Mouse (Mus musculus) thymus, adult 2 months (tissue): ENCODE measurements at regions not wholly inside any gene's neighbourhood (a gene's known extent, or its start where the extent isn't known, plus 50 kb on each side); places are given as distances from the start of the nearest gene placed in this dataset.

ENCODE experiments used
- DNase-seq: peaks from one replicate; pipeline ENCODE4 v3.0.0; 2021
- H3K27ac ChIP-seq: fragments of 200-500 bp; 2 replicates; pipeline ENCODE4 v1.5.1; 2012; ENCODE audit warnings: low read length, control low read depth; ENCODE audit not compliant: control insufficient read depth, insufficient read depth
- H3K27me3 ChIP-seq: fragments of 200-500 bp; 2 replicates; pipeline ENCODE4 v1.6.1; 2012; ENCODE audit warnings: mild to moderate bottlenecking, low read length, moderate library complexity, mixed read lengths; ENCODE audit not compliant: control insufficient read depth, insufficient read depth
- H3K36me3 ChIP-seq: fragments of 200-500 bp; 2 replicates; pipeline ENCODE4 v1.6.1; 2012; ENCODE audit warnings: mild to moderate bottlenecking, low read length, moderate library complexity; ENCODE audit not compliant: control insufficient read depth, insufficient read depth
- H3K4me1 ChIP-seq: fragments of 200-500 bp; replicated peaks from 2 replicates; pipeline ENCODE4 v1.6.1; 2012; ENCODE audit warnings: low read length; ENCODE audit not compliant: control insufficient read depth, insufficient read depth
- H3K4me3 ChIP-seq: fragments of 200-500 bp; 2 replicates; pipeline ENCODE4 v1.5.1; 2012; ENCODE audit warnings: mild to moderate bottlenecking, low read length, control low read depth, moderate library complexity; ENCODE audit not compliant: control insufficient read depth, insufficient read depth
- CTCF ChIP-seq: fragments of 200-500 bp; IDR thresholded peaks from 2 replicates; pipeline ENCODE4 v1.5.1; 2012; ENCODE audit warnings: mild to moderate bottlenecking, control low read depth, low read length, moderate library complexity, borderline replicate concordance; ENCODE audit not compliant: control insufficient read depth, poor library complexity, insufficient read depth; ENCODE audit errors: extremely low read depth
- POLR2A ChIP-seq: fragments of 200-500 bp; IDR thresholded peaks from 2 replicates; pipeline ENCODE4 v1.6.1; 2012; ENCODE audit warnings: mild to moderate bottlenecking, low read length, control low read depth, moderate library complexity; ENCODE audit not compliant: control insufficient read depth, poor library complexity, insufficient read depth; ENCODE audit errors: extremely low read depth
- WGBS: fragments of 180-500 bp; shearing (Covaris S2); methylation state at CpG from one replicate; pipeline ENCODE4 v1.1.7; 2018; 5-methylcytosine and 5-hydroxymethylcytosine counted together

DNA sequence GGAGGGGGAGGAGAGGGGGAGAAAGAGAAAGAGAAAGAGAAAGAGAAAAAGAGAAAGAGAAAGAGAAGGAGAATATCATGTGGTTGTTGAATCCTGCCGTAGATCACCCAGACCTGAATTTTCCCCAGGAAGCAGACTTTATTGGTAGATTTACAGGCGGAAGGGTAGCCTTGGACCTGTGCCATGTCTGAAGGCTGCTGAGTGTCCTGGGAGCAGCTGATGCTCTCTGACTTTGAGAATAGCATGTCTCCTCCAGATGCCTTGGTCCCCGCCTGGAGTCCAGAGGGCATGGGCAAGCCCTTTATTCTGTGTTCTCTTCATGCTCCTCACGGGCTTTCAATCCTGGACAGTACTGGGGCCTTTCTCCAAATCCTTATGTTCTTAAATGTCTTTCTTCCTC is 495.4 kb upstream of the 3110018I06Rik start:
- Histone ChIP-seq H3K4me1 (peaks cover 15% of the 10 kb centered on the region), H3K4me3 (no peak overlapping the region), H3K27me3 (no peaks in the 10 kb centered on the region), H3K36me3 (no peaks in the 10 kb centered on the region), H3K27ac (no peak overlapping the region)
- DNase-seq: no peak
- TF ChIP-seq POLR2A (no peak), CTCF (no peak)
- 87% methylated on average over 4 of the region's 4 CpGs for WGBS

DNA sequence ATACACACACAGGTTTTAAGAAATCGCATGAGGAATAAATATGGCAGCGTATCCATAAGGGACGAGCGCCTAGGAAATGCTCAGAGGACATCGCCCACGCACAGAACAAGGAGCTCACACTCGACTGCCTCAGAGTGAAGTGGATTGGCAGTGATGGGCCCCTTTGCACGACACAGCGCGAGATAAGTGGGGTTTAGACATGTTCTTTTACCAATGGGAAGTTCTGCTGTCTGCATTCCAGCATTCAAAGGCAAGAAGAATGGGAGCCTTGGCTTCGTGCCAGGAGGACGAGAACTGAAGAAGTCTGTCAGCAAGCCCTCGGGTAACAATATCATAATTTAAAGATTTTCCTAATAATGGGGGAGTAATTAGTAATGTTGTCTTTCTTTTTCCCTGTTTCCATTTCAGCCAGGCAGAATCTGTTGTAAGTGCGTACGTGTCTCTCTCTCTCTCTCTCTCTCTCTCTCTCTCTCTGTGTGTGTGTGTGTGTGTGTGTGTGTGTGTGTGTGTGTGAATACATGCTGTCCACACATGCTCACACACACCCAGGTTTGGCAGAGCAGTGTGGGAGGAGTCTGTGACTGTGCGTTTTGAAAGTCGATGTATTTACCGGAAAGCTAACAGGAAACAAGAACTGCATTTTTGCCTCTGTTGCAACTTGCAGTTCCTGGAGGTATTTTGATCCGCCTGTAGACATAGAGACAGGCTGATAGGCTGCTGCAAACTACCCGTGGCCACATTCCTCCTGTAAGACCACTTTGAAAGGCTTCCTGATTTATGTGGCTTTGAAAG is 477.2 kb upstream of the 3110018I06Rik start:
- 63% methylated on average over 20 of the region's 20 CpGs for WGBS
- no peak overlapping the region for H3K4me3 ChIP-seq
- H3K27ac ChIP-seq: no peak overlapping the region
- no peaks in the 10 kb centered on the region for H3K27me3 ChIP-seq
- no peaks in the 10 kb centered on the region for H3K36me3 ChIP-seq
- DNase-seq: peak; percentile 37
- peaks cover 25% of the 10 kb centered on the region for H3K4me1 ChIP-seq
- TF ChIP-seq POLR2A (no peak), CTCF (no peak)

DNA sequence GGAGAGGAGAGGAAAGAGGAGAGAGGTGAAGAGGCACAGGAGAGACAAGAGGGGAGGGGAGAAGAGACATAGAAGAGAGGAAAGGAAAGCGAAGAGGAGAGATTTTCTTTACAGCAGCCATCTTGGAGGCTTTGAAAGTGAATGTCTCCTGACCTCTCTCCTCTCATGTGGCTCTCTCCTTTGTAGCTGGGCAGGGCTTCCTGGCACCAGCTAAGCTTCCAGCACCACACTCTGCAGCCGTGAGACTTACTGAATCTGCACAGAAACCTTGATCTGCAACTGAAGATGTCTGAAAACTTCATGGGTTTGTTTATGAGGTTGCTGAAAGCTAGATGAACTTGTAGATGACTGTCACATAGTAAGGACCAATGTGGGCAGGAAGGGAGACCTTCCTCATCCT is 471.6 kb upstream of the 3110018I06Rik start:
- 16% methylated on average over 2 of the region's 2 CpGs for WGBS
- Histone ChIP-seq H3K36me3 (no peaks in the 10 kb centered on the region), H3K4me3 (no peak overlapping the region), H3K4me1 (peaks cover 31% of the 10 kb centered on the region), H3K27ac (no peak overlapping the region), H3K27me3 (no peaks in the 10 kb centered on the region)
- no peak for TF ChIP-seq CTCF
- no peak for TF ChIP-seq POLR2A
- peak; percentile 52 for DNase-seq

DNA sequence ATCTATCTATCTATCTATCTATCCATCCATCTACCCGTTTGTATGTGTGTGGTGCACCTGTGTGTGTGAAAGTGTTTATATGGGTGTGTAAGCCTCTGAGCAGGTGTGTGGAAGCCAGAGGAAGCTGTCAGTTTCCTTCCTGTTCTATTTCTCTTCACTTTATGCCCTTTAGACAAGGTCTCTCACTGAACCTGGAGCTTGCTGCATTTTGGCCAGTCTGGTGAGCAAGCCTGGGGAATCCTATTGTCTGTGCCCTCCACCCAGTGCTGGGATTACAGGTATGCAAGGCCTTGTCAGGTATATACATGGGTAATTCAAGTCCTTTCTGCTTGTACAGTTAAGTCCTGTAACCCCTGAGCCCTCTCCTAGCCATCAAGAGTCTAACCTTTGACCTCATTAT is 466.6 kb upstream of the 3110018I06Rik start:
- Histone ChIP-seq H3K4me3 (no peak overlapping the region), H3K27me3 (no peaks in the 10 kb centered on the region), H3K36me3 (no peaks in the 10 kb centered on the region), H3K27ac (peak overlapping the region; percentile 31; the same call in 1 of the 2 replicates), H3K4me1 (peaks cover 20% of the 10 kb centered on the region)
- WGBS: 22% methylated on average over 1 of the region's 1 CpGs
- no peak for TF ChIP-seq CTCF
- no peak for TF ChIP-seq POLR2A
- peak; percentile 27 for DNase-seq

DNA sequence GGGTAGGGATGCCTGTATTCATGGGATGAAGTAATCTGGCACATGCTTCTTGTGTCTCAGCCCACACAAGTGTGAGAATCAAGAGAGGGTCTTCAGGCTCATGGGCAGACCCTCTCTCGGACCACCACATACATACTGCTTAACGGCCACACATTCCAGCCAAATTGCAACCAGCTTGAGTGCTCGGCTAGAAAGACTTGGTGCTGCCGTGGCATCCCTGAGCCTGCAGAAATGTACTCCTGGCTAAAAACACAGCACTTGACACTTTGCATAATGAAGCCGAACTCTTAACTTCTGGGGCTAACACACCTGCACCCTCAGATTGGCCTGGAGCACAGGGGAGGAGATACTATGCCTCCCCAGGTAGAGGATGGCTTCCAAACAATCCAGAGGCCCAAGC is 461.6 kb upstream of the 3110018I06Rik start:
- peaks cover 12% of the 10 kb centered on the region for H3K4me1 ChIP-seq
- no peak for TF ChIP-seq CTCF
- no peak for TF ChIP-seq POLR2A
- DNase-seq: no peak
- H3K27ac ChIP-seq: no peak overlapping the region
- 92% methylated on average over 5 of the region's 5 CpGs for WGBS
- no peaks in the 10 kb centered on the region for H3K36me3 ChIP-seq
- H3K27me3 ChIP-seq: no peaks in the 10 kb centered on the region
- no peak overlapping the region for H3K4me3 ChIP-seq

DNA sequence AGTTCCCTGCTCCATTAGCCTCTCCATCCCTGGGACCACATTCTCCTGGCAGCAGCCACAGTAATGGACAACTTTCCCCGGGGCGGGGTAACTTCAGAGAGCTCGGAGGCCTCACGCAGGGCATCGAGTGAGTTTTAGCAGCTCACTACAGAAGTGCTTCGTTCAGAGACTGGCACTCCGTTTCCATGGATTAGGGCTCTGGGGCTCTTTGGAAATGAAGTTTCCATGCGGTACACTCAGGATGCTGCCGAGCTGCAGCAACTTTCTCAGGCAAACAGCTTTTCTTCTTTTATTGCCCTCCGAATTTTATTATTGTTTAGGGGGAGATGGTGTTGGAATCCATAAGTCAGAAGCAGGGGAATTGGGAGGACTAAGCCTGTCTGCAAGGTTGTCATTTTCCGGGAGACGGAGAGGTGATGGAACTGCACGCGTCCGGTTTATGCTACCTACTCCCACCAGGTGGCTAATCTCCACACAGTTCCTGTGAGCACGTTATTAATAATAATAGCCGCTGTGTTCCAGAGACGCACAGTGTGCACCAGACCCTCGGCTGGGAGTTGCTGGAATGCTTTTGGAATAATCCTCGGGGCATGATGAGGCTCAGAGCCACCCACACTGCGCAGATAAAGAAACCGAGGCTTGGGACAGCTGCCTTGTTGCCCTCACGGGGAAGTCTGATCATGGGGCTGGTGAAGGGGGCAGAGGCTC is 460.4 kb upstream of the 3110018I06Rik start:
- WGBS: 63% methylated on average over 23 of the region's 23 CpGs
- no peak for DNase-seq
- no peak overlapping the region for H3K27ac ChIP-seq
- H3K27me3 ChIP-seq: no peaks in the 10 kb centered on the region
- TF ChIP-seq CTCF: no peak
- TF ChIP-seq POLR2A: no peak
- no peak overlapping the region for H3K4me3 ChIP-seq
- no peaks in the 10 kb centered on the region for H3K36me3 ChIP-seq
- peaks cover 6% of the 10 kb centered on the region; the same call in 1 of the 2 replicates for H3K4me1 ChIP-seq
